Mouse (Mus musculus): ENCODE measurements around the gene Eea1. TPM values are rescaled to one million over a fixed set of nuclear protein-coding genes. Genes with fewer than 3 reads are reported as not detected.

Gene Eea1
- polyA plus RNA-seq, 1 experiment: 3.6 TPM

DNA sequence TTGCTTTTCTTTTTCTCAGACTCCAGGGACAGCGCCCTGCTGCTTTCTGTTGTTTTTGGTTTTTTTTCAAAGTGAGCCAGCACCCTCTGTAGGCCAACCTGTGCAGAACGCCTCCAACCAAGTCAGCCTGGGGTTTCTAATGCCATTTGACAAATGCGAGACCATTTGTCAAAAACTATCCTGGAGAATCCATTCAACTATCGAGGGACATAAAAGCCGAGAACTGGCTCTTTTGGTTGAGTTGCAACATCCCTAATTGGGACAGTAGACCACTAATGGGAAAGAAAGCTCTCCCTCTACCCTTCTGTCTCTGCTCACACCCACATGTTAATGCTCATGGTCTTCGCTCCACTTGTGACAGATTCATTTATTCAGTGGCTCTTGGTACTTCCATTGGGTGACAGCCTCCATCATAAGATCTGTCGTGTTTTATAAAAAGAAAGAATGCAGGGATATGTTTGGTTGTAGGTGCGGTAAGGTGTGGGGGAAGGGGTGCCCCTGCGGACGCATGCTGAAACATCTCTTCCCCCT, 45.5 kb upstream of the Eea1 start:
- Histone ChIP-seq H3K27me3 (ENCODE audit: control insufficient read depth, insufficient read depth, insufficient read length) (no peaks in the 10 kb centered on the region), H3K4me3 (ENCODE audit: insufficient read depth, poor library complexity, severe bottlenecking) (no peak overlapping the region), H3K79me2 (ENCODE audit: control insufficient read depth, insufficient read depth) (no peaks in the 10 kb centered on the region), H3K36me3 (ENCODE audit: control insufficient read depth, insufficient read depth) (no peaks in the 10 kb centered on the region), H3ac (ENCODE audit: control insufficient read depth, insufficient read length, low read depth) (no peak overlapping the region), H3K79me3 (ENCODE audit: low read depth) (no peaks in the 10 kb centered on the region)
- TF ChIP-seq CTCF (IDR thresholded peaks at IDR 0.05; ENCODE audit: control insufficient read depth, insufficient read depth, insufficient read length) (peak; percentile 42), CEBPB (IDR thresholded peaks at IDR 0.05; ENCODE audit: low read depth) (no peak)

- H3K79me3 ChIP-seq (ENCODE audit: low read depth): no peaks in the 10 kb centered on the region
- no peaks in the 10 kb centered on the region for H3K27me3 ChIP-seq (ENCODE audit: control insufficient read depth, insufficient read depth, insufficient read length)
- no peak overlapping the region for H3K4me3 ChIP-seq (ENCODE audit: insufficient read depth, poor library complexity, severe bottlenecking)
- TF ChIP-seq CEBPB (IDR thresholded peaks at IDR 0.05; ENCODE audit: low read depth) (no peak), CTCF (IDR thresholded peaks at IDR 0.05; ENCODE audit: control insufficient read depth, insufficient read depth, insufficient read length) (peak; percentile 78)
- no peak overlapping the region for H3ac ChIP-seq (ENCODE audit: control insufficient read depth, insufficient read length, low read depth)
- H3K79me2 ChIP-seq (ENCODE audit: control insufficient read depth, insufficient read depth): no peaks in the 10 kb centered on the region
- no peaks in the 10 kb centered on the region for H3K36me3 ChIP-seq (ENCODE audit: control insufficient read depth, insufficient read depth)
Measured at GRCm38 (mm10) chr10:95898471-95899154, 41.8 kb upstream of the Eea1 start.

GRCm38 (mm10) chr10:95904668-95905067, 35.8 kb upstream of the Eea1 start:
- Histone ChIP-seq H3K36me3 (ENCODE audit: control insufficient read depth, insufficient read depth) (no peaks in the 10 kb centered on the region), H3ac (ENCODE audit: control insufficient read depth, insufficient read length, low read depth) (no peak overlapping the region), H3K27me3 (ENCODE audit: control insufficient read depth, insufficient read depth, insufficient read length) (no peaks in the 10 kb centered on the region), H3K4me3 (ENCODE audit: insufficient read depth, poor library complexity, severe bottlenecking) (no peak overlapping the region), H3K79me3 (ENCODE audit: low read depth) (no peaks in the 10 kb centered on the region), H3K79me2 (ENCODE audit: control insufficient read depth, insufficient read depth) (no peaks in the 10 kb centered on the region)
- no peak for TF ChIP-seq FOSL1 (IDR thresholded peaks at IDR 0.05; ENCODE audit: insufficient read depth, low read length, poor library complexity, severe bottlenecking)
- TF ChIP-seq MYOG (IDR thresholded peaks at IDR 0.05; ENCODE audit: control insufficient read depth, extremely low read depth, insufficient read length): no peak
- TF ChIP-seq CTCF (IDR thresholded peaks at IDR 0.05; ENCODE audit: control insufficient read depth, insufficient read depth, insufficient read length): no peak
- TF ChIP-seq USF1 (IDR thresholded peaks at IDR 0.05; ENCODE audit: low read depth): no peak
- TF ChIP-seq CEBPB (IDR thresholded peaks at IDR 0.05; ENCODE audit: low read depth): no peak
- TF ChIP-seq MAX (IDR thresholded peaks at IDR 0.05): no peak
- no peak for TF ChIP-seq MYOD1 (IDR thresholded peaks at IDR 0.05; ENCODE audit: control insufficient read depth, insufficient read length, low read depth)

- Histone ChIP-seq H3K79me3 (ENCODE audit: low read depth) (no peaks in the 10 kb centered on the region), H3ac (ENCODE audit: control insufficient read depth, insufficient read length, low read depth) (no peak overlapping the region), H3K4me3 (ENCODE audit: insufficient read depth, poor library complexity, severe bottlenecking) (no peak overlapping the region), H3K79me2 (ENCODE audit: control insufficient read depth, insufficient read depth) (no peaks in the 10 kb centered on the region), H3K36me3 (ENCODE audit: control insufficient read depth, insufficient read depth) (no peaks in the 10 kb centered on the region), H3K27me3 (ENCODE audit: control insufficient read depth, insufficient read depth, insufficient read length) (no peaks in the 10 kb centered on the region)
- no peak for TF ChIP-seq USF1 (IDR thresholded peaks at IDR 0.05; ENCODE audit: low read depth)
- no peak for TF ChIP-seq MAX (IDR thresholded peaks at IDR 0.05)
- TF ChIP-seq CTCF (IDR thresholded peaks at IDR 0.05; ENCODE audit: control insufficient read depth, insufficient read depth, insufficient read length): no peak
- no peak for TF ChIP-seq CEBPB (IDR thresholded peaks at IDR 0.05; ENCODE audit: low read depth)
- no peak for TF ChIP-seq FOSL1 (IDR thresholded peaks at IDR 0.05; ENCODE audit: insufficient read depth, low read length, poor library complexity, severe bottlenecking)
- TF ChIP-seq MYOG (IDR thresholded peaks at IDR 0.05; ENCODE audit: control insufficient read depth, extremely low read depth, insufficient read length): no peak
- no peak for TF ChIP-seq MYOD1 (IDR thresholded peaks at IDR 0.05; ENCODE audit: control insufficient read depth, insufficient read length, low read depth)
Measured at GRCm38 (mm10) chr10:95909246-95909909, 31.1 kb upstream of the Eea1 start.

DNA sequence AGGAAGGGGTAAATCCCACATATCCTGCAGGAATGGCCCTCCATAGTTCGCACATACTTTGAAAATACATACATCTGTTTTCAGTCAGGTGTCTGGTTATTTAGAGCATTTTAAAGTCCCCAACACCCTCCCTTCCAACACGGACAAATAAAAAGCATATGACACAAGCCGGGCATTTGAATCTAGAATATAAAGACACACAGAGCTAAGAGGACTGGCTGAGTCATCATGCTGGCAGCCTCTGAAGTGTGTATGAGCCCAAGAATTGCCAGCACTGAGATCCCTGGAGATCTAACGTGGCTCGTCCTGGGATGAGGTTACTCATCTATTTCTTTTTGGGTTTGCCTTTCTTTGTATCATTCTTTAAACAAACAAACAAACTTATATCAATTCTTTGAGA, 29.4 kb upstream of the Eea1 start:
- H3K79me2 ChIP-seq (ENCODE audit: control insufficient read depth, insufficient read depth): no peaks in the 10 kb centered on the region
- H3K79me3 ChIP-seq (ENCODE audit: low read depth): no peaks in the 10 kb centered on the region
- H3K4me3 ChIP-seq (ENCODE audit: insufficient read depth, poor library complexity, severe bottlenecking): no peak overlapping the region
- H3ac ChIP-seq (ENCODE audit: control insufficient read depth, insufficient read length, low read depth): no peak overlapping the region
- TF ChIP-seq CEBPB (IDR thresholded peaks at IDR 0.05; ENCODE audit: low read depth) (no peak), FOSL1 (IDR thresholded peaks at IDR 0.05; ENCODE audit: insufficient read depth, low read length, poor library complexity, severe bottlenecking) (peak; percentile 16)
- H3K36me3 ChIP-seq (ENCODE audit: control insufficient read depth, insufficient read depth): no peaks in the 10 kb centered on the region
- H3K27me3 ChIP-seq (ENCODE audit: control insufficient read depth, insufficient read depth, insufficient read length): no peaks in the 10 kb centered on the region

GRCm38 (mm10) chr10:95914434-95915174, 25.8 kb upstream of the Eea1 start:
- Histone ChIP-seq H3K79me3 (ENCODE audit: low read depth) (no peaks in the 10 kb centered on the region), H3K4me3 (ENCODE audit: insufficient read depth, poor library complexity, severe bottlenecking) (no peak overlapping the region), H3K36me3 (ENCODE audit: control insufficient read depth, insufficient read depth) (no peaks in the 10 kb centered on the region)

More at GRCm38 (mm10) chr10:95914434-95915174, 25.8 kb upstream of the Eea1 start:
- no peak overlapping the region for H3ac ChIP-seq (ENCODE audit: control insufficient read depth, insufficient read length, low read depth)
- TF ChIP-seq MYOG (IDR thresholded peaks at IDR 0.05; ENCODE audit: control insufficient read depth, extremely low read depth, insufficient read length) (no peak), MAX (IDR thresholded peaks at IDR 0.05) (no peak), CTCF (IDR thresholded peaks at IDR 0.05; ENCODE audit: control insufficient read depth, insufficient read depth, insufficient read length) (no peak), USF1 (IDR thresholded peaks at IDR 0.05; ENCODE audit: low read depth) (no peak), MYOD1 (IDR thresholded peaks at IDR 0.05; ENCODE audit: control insufficient read depth, insufficient read length, low read depth) (no peak), FOSL1 (IDR thresholded peaks at IDR 0.05; ENCODE audit: insufficient read depth, low read length, poor library complexity, severe bottlenecking) (no peak), CEBPB (IDR thresholded peaks at IDR 0.05; ENCODE audit: low read depth) (no peak)
- H3K27me3 ChIP-seq (ENCODE audit: control insufficient read depth, insufficient read depth, insufficient read length): no peaks in the 10 kb centered on the region
- H3K79me2 ChIP-seq (ENCODE audit: control insufficient read depth, insufficient read depth): no peaks in the 10 kb centered on the region

Measured in C2C12 (cell line).